Mouse (Mus musculus) hindbrain, embryonic 11.5 days (tissue): Measurements from ENCODE around the gene Ryr2. TPM values are rescaled to one million over a fixed set of nuclear protein-coding genes. Genes with fewer than 3 reads are reported as not detected.

Experiments
- ATAC-seq: fragments of 200-750 bp; cut with Nextera tagmentation; 2 replicates; pipeline ENCODE4 v1.8.0; 2017; ENCODE audit warnings: mild to moderate bottlenecking, moderate TSS enrichment, moderate library complexity; ENCODE audit not compliant: low FRiP score
- DNase-seq: peaks from one replicate; pipeline ENCODE4 v3.0.0-alpha.2; 2015; ENCODE audit warnings: low spot score
- H3K27ac ChIP-seq: fragments of 300-500 bp; sonication (generic); 2 replicates; pipeline ENCODE4 v1.5.1; 2014; ENCODE audit warnings: mild to moderate bottlenecking, low read depth, low read length
- H3K27me3 ChIP-seq: fragments of 300-500 bp; sonication (generic); 2 replicates; pipeline ENCODE4 v1.6.1; 2014; ENCODE audit warnings: mild to moderate bottlenecking, low read length, moderate library complexity, mixed read lengths; ENCODE audit not compliant: control insufficient read depth, insufficient read depth
- H3K36me3 ChIP-seq: fragments of 300-500 bp; sonication (generic); 2 replicates; pipeline ENCODE4 v1.6.1; 2014; ENCODE audit warnings: mild to moderate bottlenecking, low read length, moderate library complexity, mixed read lengths; ENCODE audit not compliant: control insufficient read depth, insufficient read depth
- H3K4me1 ChIP-seq: fragments of 300-500 bp; sonication (generic); replicated peaks from 2 replicates; pipeline ENCODE4 v1.6.1; 2014; ENCODE audit warnings: low read length, mixed read lengths; ENCODE audit not compliant: control insufficient read depth, insufficient read depth
- H3K4me2 ChIP-seq: fragments of 300-500 bp; sonication (generic); replicated peaks from 2 replicates; pipeline ENCODE4 v1.6.1; 2014; ENCODE audit warnings: mild to moderate bottlenecking, low read depth, low read length
- H3K4me3 ChIP-seq: fragments of 300-500 bp; sonication (generic); 2 replicates; pipeline ENCODE4 v1.5.1; 2014; ENCODE audit warnings: low read depth, low read length
- H3K9ac ChIP-seq: fragments of 300-500 bp; sonication (generic); 2 replicates; pipeline ENCODE4 v1.6.1; 2014; ENCODE audit warnings: low read depth, low read length
- H3K9me3 ChIP-seq: fragments of 300-500 bp; sonication (generic); 2 replicates; pipeline ENCODE4 v1.6.1; 2016; ENCODE audit warnings: low read length; ENCODE audit not compliant: control insufficient read depth
- WGBS: fragments of 180-500 bp; shearing (Covaris S2); extraction: QIAGEN DNeasy Blood & Tissue Kit; methylation state at CpG from one replicate; pipeline ENCODE4 v1.1.7; 2014; 5-methylcytosine and 5-hydroxymethylcytosine counted together
- polyA plus RNA-seq: library from polyadenylated mRNA; unstranded; fragments of >200 nt; fragmentation: Nextera tagmentation; extraction: Ambion mirVana; gene quantifications from 2 replicates; pipeline ENCODE4 v1.2.1, GENCODE M21; 2014

The Ryr2 gene
- polyA plus RNA-seq, 1 experiment from 2014 or later: 1.5 TPM

DNA sequence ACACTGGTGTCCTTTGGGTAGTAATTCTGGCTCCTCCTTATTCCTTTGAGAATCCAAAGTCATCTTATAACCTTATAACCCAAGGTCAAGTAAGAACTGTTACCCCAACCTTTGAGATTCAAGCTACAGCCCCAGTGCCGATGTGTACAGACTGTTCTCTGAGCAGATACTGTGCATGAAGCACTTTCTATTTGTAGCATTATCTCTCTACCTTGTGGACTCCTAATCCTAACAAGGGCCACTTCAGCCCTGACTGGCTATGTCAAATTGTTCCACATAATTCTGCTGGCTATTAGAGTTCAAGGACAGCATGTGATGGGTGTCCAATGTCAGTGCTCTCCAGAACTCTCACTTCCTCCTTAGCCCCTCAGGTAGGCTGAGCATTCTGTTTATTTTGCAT lies 22.4 kb upstream of the Ryr2 start:
- ATAC-seq (no peak), DNase-seq (no peak)
- Histone ChIP-seq H3K9me3 (no peaks in the 10 kb centered on the region), H3K4me3 (no peak overlapping the region), H3K4me2 (no peak overlapping the region), H3K36me3 (no peaks in the 10 kb centered on the region), H3K9ac (no peak overlapping the region), H3K27ac (no peak overlapping the region), H3K4me1 (no peaks in the 10 kb centered on the region), H3K27me3 (no peaks in the 10 kb centered on the region)
- 94% methylated on average over 1 of the region's 1 CpGs for WGBS

DNA sequence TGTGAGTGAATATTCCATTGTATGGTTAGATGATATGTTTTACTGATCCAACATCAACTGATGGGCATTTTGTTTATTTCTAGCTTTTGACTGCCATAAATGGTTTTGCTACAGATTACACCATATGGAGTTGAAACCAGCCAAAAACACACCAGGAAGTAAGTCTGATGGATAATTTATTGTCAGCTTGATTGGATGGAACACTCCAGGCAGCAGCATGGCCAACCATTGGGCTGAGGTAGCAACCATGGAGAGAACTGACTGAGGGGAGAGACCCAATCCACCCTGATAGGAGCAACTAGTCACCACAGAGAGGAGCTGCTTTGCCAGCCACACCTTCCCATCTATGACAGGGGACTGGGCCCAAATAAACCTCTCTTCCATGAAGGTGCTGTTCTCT lies 19.4 kb upstream of the Ryr2 start:
- no peak for ATAC-seq
- Histone ChIP-seq H3K27ac (no peak overlapping the region), H3K9ac (no peak overlapping the region), H3K27me3 (no peaks in the 10 kb centered on the region), H3K4me1 (no peaks in the 10 kb centered on the region), H3K9me3 (no peaks in the 10 kb centered on the region), H3K4me2 (no peak overlapping the region), H3K4me3 (no peak overlapping the region), H3K36me3 (no peaks in the 10 kb centered on the region)
- DNase-seq: no peak

GRCm38 (mm10) chr13:12124940-12125540 lies 18.3 kb upstream of the Ryr2 start:
- Histone ChIP-seq H3K4me2 (no peak overlapping the region), H3K27ac (no peak overlapping the region), H3K4me1 (no peaks in the 10 kb centered on the region), H3K4me3 (no peak overlapping the region), H3K27me3 (no peaks in the 10 kb centered on the region), H3K9ac (no peak overlapping the region), H3K36me3 (no peaks in the 10 kb centered on the region), H3K9me3 (no peaks in the 10 kb centered on the region)
- ATAC-seq: no peak
- 89% methylated on average over 7 of the region's 7 CpGs for WGBS
- DNase-seq: no peak

GRCm38 (mm10) chr13:12115551-12115950 lies 8.8 kb upstream of the Ryr2 start:
- H3K4me2 ChIP-seq: no peak overlapping the region
- WGBS: 91% methylated on average over 8 of the region's 8 CpGs
- H3K4me3 ChIP-seq: no peak overlapping the region
- no peak for DNase-seq
- no peaks in the 10 kb centered on the region for H3K27me3 ChIP-seq
- no peak overlapping the region for H3K9ac ChIP-seq
- no peaks in the 10 kb centered on the region for H3K36me3 ChIP-seq
- H3K9me3 ChIP-seq: no peaks in the 10 kb centered on the region
- H3K4me1 ChIP-seq: no peaks in the 10 kb centered on the region
- no peak overlapping the region for H3K27ac ChIP-seq
- ATAC-seq: no peak

GRCm38 (mm10) chr13:12114816-12115215 lies 8.1 kb upstream of the Ryr2 start:
- Histone ChIP-seq H3K4me2 (no peak overlapping the region), H3K9me3 (no peaks in the 10 kb centered on the region), H3K9ac (no peak overlapping the region), H3K4me3 (no peak overlapping the region), H3K27me3 (no peaks in the 10 kb centered on the region), H3K36me3 (no peaks in the 10 kb centered on the region), H3K4me1 (no peaks in the 10 kb centered on the region), H3K27ac (no peak overlapping the region)
- ATAC-seq: no peak
- no peak for DNase-seq
- 83% methylated on average over 1 of the region's 1 CpGs for WGBS

GRCm38 (mm10) chr13:12108955-12109354 lies 2.2 kb upstream of the Ryr2 start:
- Histone ChIP-seq H3K27ac (no peak overlapping the region), H3K36me3 (no peaks in the 10 kb centered on the region), H3K4me2 (no peak overlapping the region), H3K4me1 (no peaks in the 10 kb centered on the region), H3K9ac (no peak overlapping the region), H3K4me3 (no peak overlapping the region), H3K27me3 (peaks cover 24% of the 10 kb centered on the region), H3K9me3 (no peaks in the 10 kb centered on the region)
- WGBS: 95% methylated on average over 1 of the region's 1 CpGs
- ATAC-seq: no peak
- no peak for DNase-seq

DNA sequence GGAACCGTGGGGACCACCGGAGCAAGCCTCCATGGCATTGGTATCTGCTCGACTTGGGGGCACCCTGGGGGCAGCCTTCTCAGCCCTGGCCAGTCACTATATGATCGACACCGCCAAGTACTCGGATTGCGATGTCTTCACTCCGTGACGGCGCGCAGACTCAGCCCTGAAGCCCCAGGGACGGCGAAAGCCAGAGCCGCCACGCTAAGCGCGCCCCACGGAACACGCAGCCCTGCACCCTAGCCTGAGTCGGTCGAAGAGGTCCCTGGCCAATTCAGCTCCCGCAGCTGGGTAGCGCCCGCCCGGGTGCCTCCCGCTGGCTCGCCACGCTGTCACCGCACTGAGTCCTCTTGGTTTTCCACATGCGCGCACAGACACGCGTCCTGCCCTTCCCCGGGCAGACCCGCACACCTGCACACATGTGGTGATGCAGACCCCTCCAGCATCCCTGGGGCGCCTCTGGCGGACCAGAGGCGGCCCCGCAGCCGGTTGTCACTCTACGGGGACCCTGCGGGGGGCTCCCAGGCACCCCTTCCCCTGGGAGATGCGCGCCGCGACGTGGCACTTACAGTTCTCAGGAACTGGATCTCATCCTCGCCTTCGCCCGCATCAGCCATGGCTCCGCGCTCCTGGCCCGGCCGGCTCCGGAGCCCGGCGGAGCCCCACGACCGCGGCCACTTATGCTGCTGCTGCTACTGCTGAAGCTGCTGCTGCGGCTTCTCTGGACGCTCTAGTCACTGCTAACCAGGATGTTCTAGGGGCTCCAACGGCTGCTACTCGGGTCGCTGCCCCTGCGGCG lies 716 bp downstream of the Ryr2 start:
- no peaks in the 10 kb centered on the region for H3K9me3 ChIP-seq
- no peaks in the 10 kb centered on the region for H3K36me3 ChIP-seq
- peak; percentile 82 for ATAC-seq
- H3K4me2 ChIP-seq: peak overlapping the region; percentile 75
- no peak overlapping the region for H3K27ac ChIP-seq
- H3K4me1 ChIP-seq: no peaks in the 10 kb centered on the region
- H3K4me3 ChIP-seq: peak overlapping the region; percentile 46
- peak overlapping the region; percentile 56 for H3K9ac ChIP-seq
- DNase-seq: peak; percentile 68
- H3K27me3 ChIP-seq: peaks cover 24% of the 10 kb centered on the region
- WGBS: under 1% methylated on average over 67 of the region's 67 CpGs

- H3K4me1 ChIP-seq: no peaks in the 10 kb centered on the region
- H3K9ac ChIP-seq: no peak overlapping the region
- H3K27me3 ChIP-seq: peaks cover 24% of the 10 kb centered on the region
- peak overlapping the region; percentile 46 for H3K4me3 ChIP-seq
- H3K36me3 ChIP-seq: no peaks in the 10 kb centered on the region
- H3K9me3 ChIP-seq: no peaks in the 10 kb centered on the region
- peak; percentile 12 for DNase-seq
- no peak for ATAC-seq
- WGBS: 7% methylated on average over 17 of the region's 17 CpGs
- peak overlapping the region; percentile 75 for H3K4me2 ChIP-seq
- no peak overlapping the region for H3K27ac ChIP-seq
Measured at GRCm38 (mm10) chr13:12105231-12105829, 1.4 kb downstream of the Ryr2 start.

DNA sequence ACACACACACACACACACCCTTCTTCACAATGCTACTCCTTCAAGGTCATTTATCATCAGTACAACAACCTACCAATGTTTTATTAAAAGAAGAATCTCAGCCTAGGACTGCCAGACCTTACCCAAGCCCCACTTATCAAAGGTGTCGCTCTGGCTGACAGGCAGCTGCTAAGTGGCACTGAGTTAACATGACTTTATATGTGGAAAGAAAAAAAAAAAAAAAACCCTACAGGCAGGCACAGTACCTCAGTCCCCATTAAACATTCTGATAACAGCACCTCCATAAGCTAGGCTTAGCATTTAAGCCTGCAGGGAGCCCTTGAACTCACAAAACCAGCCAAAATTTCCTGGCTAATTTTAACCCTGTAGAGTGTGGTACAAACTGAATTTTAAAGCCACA lies 2.4 kb downstream of the Ryr2 start:
- Histone ChIP-seq H3K27me3 (peaks cover 24% of the 10 kb centered on the region), H3K9ac (no peak overlapping the region), H3K36me3 (no peaks in the 10 kb centered on the region), H3K27ac (no peak overlapping the region), H3K4me1 (no peaks in the 10 kb centered on the region), H3K4me3 (no peak overlapping the region), H3K4me2 (no peak overlapping the region), H3K9me3 (no peaks in the 10 kb centered on the region)
- ATAC-seq: no peak
- no peak for DNase-seq
- 59% methylated on average over 1 of the region's 1 CpGs for WGBS
